Mouse (Mus musculus): ENCODE data around the gene Bcas3.
A peak's percentile ranks its signal among the peaks of the same experiment; 100 is the strongest.

Bcas3 gene

GRCm38 (mm10) chr11:85352539-85353380 lies at the start of gene Bcas3:
TSS of gene Bcas3 (plus strand) at chr11:85353167.
- DNase-seq (ENCODE audit: extremely low read depth, low read depth), result peak; percentile 95

- DNase-seq (ENCODE audit: extremely low read depth, low read depth), result no peak
These were observed 46.2 kb upstream of the Bcas3 start for GRCm38 (mm10) chr11:85306577-85307260.

GRCm38 (mm10) chr11:85308799-85309198 lies 44.2 kb upstream of the Bcas3 start:
- DNase-seq (ENCODE audit: extremely low read depth, low read depth), result no peak

- peak; percentile 63 for DNase-seq (ENCODE audit: extremely low read depth, low read depth)
These were observed 42.6 kb upstream of the Bcas3 start for GRCm38 (mm10) chr11:85310407-85310712.

GRCm38 (mm10) chr11:85310713-85311574 lies 42.0 kb upstream of the Bcas3 start, which contains the start of gene Ppm1d:
TSS of gene Ppm1d (plus strand) at chr11:85311244.
- DNase-seq (ENCODE audit: extremely low read depth, low read depth), result peak; percentile 90

GRCm38 (mm10) chr11:85311645-85312490 lies 41.1 kb upstream of the Bcas3 start:
- no peak for DNase-seq (ENCODE audit: extremely low read depth, low read depth)

- peak; percentile 58 for DNase-seq (ENCODE audit: extremely low read depth, low read depth)
These were observed 40.1 kb upstream of the Bcas3 start for GRCm38 (mm10) chr11:85312818-85313217.

GRCm38 (mm10) chr11:85313361-85313760 lies 39.6 kb upstream of the Bcas3 start:
- no peak for DNase-seq (ENCODE audit: extremely low read depth, low read depth)

- DNase-seq (ENCODE audit: extremely low read depth, low read depth), result peak; percentile 91
These were observed 29.2 kb upstream of the Bcas3 start for GRCm38 (mm10) chr11:85323567-85324330.

- DNase-seq (ENCODE audit: extremely low read depth, low read depth), result no peak
These were observed 24.2 kb upstream of the Bcas3 start for GRCm38 (mm10) chr11:85328717-85329116.

- no peak for DNase-seq (ENCODE audit: extremely low read depth, low read depth)
These were observed 23.6 kb upstream of the Bcas3 start for GRCm38 (mm10) chr11:85329167-85329894.

GRCm38 (mm10) chr11:85334778-85335177 lies 18.2 kb upstream of the Bcas3 start:
- DNase-seq (ENCODE audit: extremely low read depth, low read depth), result no peak

- peak; percentile 96 for DNase-seq (ENCODE audit: extremely low read depth, low read depth)
These were observed 13.7 kb upstream of the Bcas3 start for GRCm38 (mm10) chr11:85339173-85339831.

- no peak for DNase-seq (ENCODE audit: extremely low read depth, low read depth)
These were observed 12.8 kb upstream of the Bcas3 start for GRCm38 (mm10) chr11:85340070-85340616.

- no peak for DNase-seq (ENCODE audit: extremely low read depth, low read depth)
These were observed 852 bp downstream of the Bcas3 start for GRCm38 (mm10) chr11:85353819-85354218.

GRCm38 (mm10) chr11:85359641-85360040 lies 6.7 kb downstream of the Bcas3 start:
- no peak for DNase-seq (ENCODE audit: extremely low read depth, low read depth)

- no peak for DNase-seq (ENCODE audit: extremely low read depth, low read depth)
These were observed 8.7 kb downstream of the Bcas3 start for GRCm38 (mm10) chr11:85361621-85362020.

GRCm38 (mm10) chr11:85366168-85366567 lies 13.2 kb downstream of the Bcas3 start:
- DNase-seq (ENCODE audit: extremely low read depth, low read depth), result no peak

GRCm38 (mm10) chr11:85367823-85368222 lies 14.9 kb downstream of the Bcas3 start:
- no peak for DNase-seq (ENCODE audit: extremely low read depth, low read depth)

Measured in MEL-GATA-1-ER (cell line).